Mouse (Mus musculus) E14TG2a.4 (cell line): ENCODE measurements at regions not wholly inside any gene's neighbourhood (a gene's known extent, or its start where the extent isn't known, plus 50 kb on each side); places are given as distances from the start of the nearest gene placed in this dataset.

Source experiments
- H3K27me3 ChIP-seq: 2 replicates; pipeline ENCODE4 v1.6.1; 2014; ENCODE audit warnings: low read length, control low read depth; ENCODE audit not compliant: insufficient read depth
- H3K36me3 ChIP-seq: 2 replicates; pipeline ENCODE4 v1.6.1; 2014; ENCODE audit warnings: low read length, control low read depth; ENCODE audit not compliant: insufficient read depth
- H3K4me1 ChIP-seq: replicated peaks from 2 replicates; pipeline ENCODE4 v1.6.1; 2014; ENCODE audit warnings: low read depth, low read length, control low read depth
- H3K4me3 ChIP-seq: replicated peaks from 2 replicates; pipeline ENCODE4 v1.5.1; 2014; ENCODE audit warnings: mild to moderate bottlenecking, low read length
- H3K9me3 ChIP-seq: 2 replicates; pipeline ENCODE4 v1.6.1; 2014; ENCODE audit warnings: low read length, control low read depth
- CTCF ChIP-seq: conservative IDR thresholded peaks from 2 replicates; pipeline ENCODE4 v1.5.1; 2014; ENCODE audit warnings: low read length
- NANOG ChIP-seq: IDR thresholded peaks from 2 replicates; pipeline ENCODE4 v1.6.1; 2014; ENCODE audit warnings: borderline replicate concordance, low read length, mixed read lengths
- POU5F1 ChIP-seq: IDR thresholded peaks from 2 replicates; pipeline ENCODE4 v1.6.1; 2014; ENCODE audit warnings: low read length, borderline replicate concordance

- H3K9me3 ChIP-seq: no peaks in the 10 kb centered on the region
- no peak overlapping the region for H3K4me3 ChIP-seq
- no peaks in the 10 kb centered on the region for H3K27me3 ChIP-seq
- H3K4me1 ChIP-seq: no peaks in the 10 kb centered on the region
- no peaks in the 10 kb centered on the region for H3K36me3 ChIP-seq
- TF ChIP-seq NANOG: no peak
- no peak for TF ChIP-seq POU5F1
- no peak for TF ChIP-seq CTCF
These were observed 124.3 kb upstream of the Cblb start for GRCm38 (mm10) chr16:51906686-51907085.

GRCm38 (mm10) chr16:51910046-51910445, 121.0 kb upstream of the Cblb start:
- Histone ChIP-seq H3K27me3 (no peaks in the 10 kb centered on the region), H3K36me3 (no peaks in the 10 kb centered on the region), H3K4me3 (no peak overlapping the region), H3K4me1 (no peaks in the 10 kb centered on the region), H3K9me3 (no peaks in the 10 kb centered on the region)
- TF ChIP-seq NANOG (no peak), CTCF (no peak), POU5F1 (no peak)

- Histone ChIP-seq H3K9me3 (no peaks in the 10 kb centered on the region), H3K4me3 (no peak overlapping the region), H3K27me3 (no peaks in the 10 kb centered on the region), H3K4me1 (no peaks in the 10 kb centered on the region), H3K36me3 (no peaks in the 10 kb centered on the region)
- no peak for TF ChIP-seq NANOG
- TF ChIP-seq CTCF: no peak
- TF ChIP-seq POU5F1: no peak
These were observed 119.8 kb upstream of the Cblb start for GRCm38 (mm10) chr16:51911109-51911765.

GRCm38 (mm10) chr16:51915034-51915928, 115.7 kb upstream of the Cblb start:
- H3K4me1 ChIP-seq: no peaks in the 10 kb centered on the region
- no peaks in the 10 kb centered on the region for H3K9me3 ChIP-seq
- H3K36me3 ChIP-seq: no peaks in the 10 kb centered on the region
- H3K27me3 ChIP-seq: no peaks in the 10 kb centered on the region
- H3K4me3 ChIP-seq: no peak overlapping the region
- TF ChIP-seq CTCF (no peak), NANOG (no peak), POU5F1 (no peak)

- H3K36me3 ChIP-seq: no peaks in the 10 kb centered on the region
- no peak overlapping the region for H3K4me3 ChIP-seq
- TF ChIP-seq POU5F1 (no peak), NANOG (no peak), CTCF (no peak)
- no peaks in the 10 kb centered on the region for H3K27me3 ChIP-seq
- H3K4me1 ChIP-seq: no peaks in the 10 kb centered on the region
- H3K9me3 ChIP-seq: no peaks in the 10 kb centered on the region
These were observed 115.1 kb upstream of the Cblb start for GRCm38 (mm10) chr16:51915929-51916308.

GRCm38 (mm10) chr16:51916337-51916736, 114.7 kb upstream of the Cblb start:
- TF ChIP-seq CTCF (no peak), NANOG (no peak), POU5F1 (no peak)
- H3K27me3 ChIP-seq: no peaks in the 10 kb centered on the region
- no peaks in the 10 kb centered on the region for H3K4me1 ChIP-seq
- no peaks in the 10 kb centered on the region for H3K9me3 ChIP-seq
- H3K4me3 ChIP-seq: no peak overlapping the region
- no peaks in the 10 kb centered on the region for H3K36me3 ChIP-seq

GRCm38 (mm10) chr16:51916820-51917219, 114.2 kb upstream of the Cblb start:
- no peaks in the 10 kb centered on the region for H3K36me3 ChIP-seq
- H3K27me3 ChIP-seq: no peaks in the 10 kb centered on the region
- TF ChIP-seq POU5F1: no peak
- H3K4me1 ChIP-seq: no peaks in the 10 kb centered on the region
- no peaks in the 10 kb centered on the region for H3K9me3 ChIP-seq
- no peak overlapping the region for H3K4me3 ChIP-seq

GRCm38 (mm10) chr16:51917540-51917939, 113.5 kb upstream of the Cblb start:
- no peak overlapping the region for H3K4me3 ChIP-seq
- H3K36me3 ChIP-seq: no peaks in the 10 kb centered on the region
- no peaks in the 10 kb centered on the region for H3K27me3 ChIP-seq
- no peaks in the 10 kb centered on the region for H3K9me3 ChIP-seq
- TF ChIP-seq CTCF: no peak
- no peak for TF ChIP-seq NANOG
- TF ChIP-seq POU5F1: no peak
- H3K4me1 ChIP-seq: no peaks in the 10 kb centered on the region
